Mouse (Mus musculus) embryonic facial prominence, embryonic 10.5 days (tissue): ENCODE data around the gene Lyrm7. TPM values are rescaled to one million over a fixed set of nuclear protein-coding genes. Genes with fewer than 3 reads are reported as not detected.

Experiments used
- DNase-seq: peaks from one replicate; pipeline ENCODE4 v3.0.0-alpha.2; 2017; ENCODE audit warnings: low spot score
- H3K27ac ChIP-seq: fragments of 300-500 bp; sonication (generic); replicated peaks from 2 replicates; pipeline ENCODE4 v1.5.1; 2016; ENCODE audit warnings: mild to moderate bottlenecking
- H3K27me3 ChIP-seq: fragments of 300-500 bp; sonication (generic); replicated peaks from 2 replicates; pipeline ENCODE4 v1.6.1; 2016; ENCODE audit warnings: low read depth, mild to moderate bottlenecking; ENCODE audit not compliant: poor library complexity, severe bottlenecking
- H3K36me3 ChIP-seq: fragments of 300-500 bp; sonication (generic); replicated peaks from 2 replicates; pipeline ENCODE4 v1.6.1; 2016; ENCODE audit warnings: mild to moderate bottlenecking, moderate library complexity
- H3K4me1 ChIP-seq: fragments of 300-500 bp; sonication (generic); 2 replicates; pipeline ENCODE4 v1.6.1; 2016
- H3K4me3 ChIP-seq: fragments of 300-500 bp; sonication (generic); 2 replicates; pipeline ENCODE4 v1.5.1; 2016; ENCODE audit warnings: mild to moderate bottlenecking, moderate library complexity
- H3K9me3 ChIP-seq: fragments of 300-500 bp; sonication (generic); 2 replicates; pipeline ENCODE4 v1.6.1; 2016; ENCODE audit warnings: mild to moderate bottlenecking
- WGBS: fragments of 180-500 bp; shearing (Covaris S2); methylation state at CpG from one replicate; pipeline ENCODE4 v1.1.7; 2016; 5-methylcytosine and 5-hydroxymethylcytosine counted together
- polyA plus RNA-seq: library from polyadenylated mRNA; unstranded; fragments of >200 nt; fragmentation: Nextera tagmentation; extraction: Ambion mirVana; gene quantifications from 2 replicates; pipeline ENCODE4 v1.2.1, GENCODE M21; 2016

The Lyrm7 gene
- polyA plus RNA-seq, 1 experiment from 2014 or later = 6.7 TPM

DNA sequence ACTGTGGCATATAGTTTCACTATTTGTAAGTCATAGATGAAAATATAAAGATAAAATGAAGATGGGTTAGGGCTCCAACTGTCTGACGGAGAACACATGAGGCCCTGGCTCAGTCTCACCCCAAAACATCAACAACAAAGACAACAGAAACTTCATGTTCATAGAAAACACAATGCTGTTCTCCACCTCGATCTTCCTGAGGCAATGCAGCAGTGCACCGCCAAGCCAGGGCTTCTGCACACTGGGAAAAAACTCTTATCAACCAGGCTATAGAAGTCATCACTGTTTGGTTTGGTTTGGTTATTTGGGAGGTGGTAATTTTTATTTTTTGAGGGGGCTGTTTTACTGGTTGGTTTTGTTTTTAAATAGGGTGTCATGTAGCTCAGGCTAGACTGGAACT lies 76.3 kb downstream of the Lyrm7 start:
- WGBS = 95% methylated on average over 3 of the region's 3 CpGs
- Histone ChIP-seq H3K9me3 (no peaks in the 10 kb centered on the region), H3K4me1 (peaks cover 24% of the 10 kb centered on the region), H3K27me3 (no peaks in the 10 kb centered on the region), H3K4me3 (no peak overlapping the region), H3K27ac (no peak overlapping the region), H3K36me3 (peaks cover 15% of the 10 kb centered on the region; the same call in 1 of the 2 replicates)
- DNase-seq = no peak

DNA sequence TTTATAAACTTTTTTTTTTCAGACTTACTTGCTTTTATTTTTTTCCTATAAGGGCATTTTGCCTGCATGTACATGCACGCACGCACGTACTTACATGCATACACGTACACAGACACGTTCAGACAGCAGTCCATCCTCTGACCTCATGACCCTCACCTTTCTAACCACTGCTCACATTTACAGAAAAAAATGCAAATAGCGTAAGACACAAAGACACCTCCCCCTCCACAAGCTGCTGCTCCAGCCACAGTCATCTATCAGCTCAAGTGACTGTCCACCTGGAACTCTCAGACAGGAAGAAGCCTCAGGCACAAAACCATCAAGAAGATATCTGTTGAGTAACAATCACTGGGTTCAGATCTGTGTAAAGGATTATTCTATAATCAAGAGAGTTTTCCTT lies 78.5 kb downstream of the Lyrm7 start:
- Histone ChIP-seq H3K9me3 (no peaks in the 10 kb centered on the region), H3K4me3 (no peak overlapping the region), H3K27me3 (no peaks in the 10 kb centered on the region), H3K4me1 (peaks cover 17% of the 10 kb centered on the region), H3K36me3 (peaks cover 26% of the 10 kb centered on the region; the same call in 1 of the 2 replicates), H3K27ac (no peak overlapping the region)
- 84% methylated on average over 6 of the region's 6 CpGs for WGBS
- DNase-seq = no peak

DNA sequence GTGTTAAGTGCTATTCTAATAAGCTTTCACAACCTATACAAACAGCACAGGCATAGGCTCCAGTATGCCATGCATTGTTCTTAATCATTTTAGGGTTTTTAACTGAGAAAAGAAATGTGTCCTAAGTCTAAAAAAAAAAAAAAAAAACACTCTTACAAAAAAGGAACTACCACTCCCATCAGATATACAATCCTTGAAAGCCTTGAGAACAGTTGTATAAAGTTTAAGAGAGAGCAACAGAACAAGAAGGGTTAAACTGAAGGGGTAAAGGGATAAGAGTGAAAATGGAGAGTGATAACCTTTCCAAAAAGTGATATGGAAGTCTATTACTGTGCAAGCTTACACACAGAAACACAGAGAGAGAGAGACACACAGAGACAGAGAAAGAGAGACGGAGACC lies 80.8 kb downstream of the Lyrm7 start:
- H3K36me3 ChIP-seq = peaks cover 33% of the 10 kb centered on the region
- peaks cover 9% of the 10 kb centered on the region; the same call in 1 of the 2 replicates for H3K4me1 ChIP-seq
- H3K27ac ChIP-seq = no peak overlapping the region
- no peaks in the 10 kb centered on the region for H3K9me3 ChIP-seq
- 91% methylated on average over 1 of the region's 1 CpGs for WGBS
- H3K27me3 ChIP-seq = no peaks in the 10 kb centered on the region
- DNase-seq = no peak
- H3K4me3 ChIP-seq = no peak overlapping the region

DNA sequence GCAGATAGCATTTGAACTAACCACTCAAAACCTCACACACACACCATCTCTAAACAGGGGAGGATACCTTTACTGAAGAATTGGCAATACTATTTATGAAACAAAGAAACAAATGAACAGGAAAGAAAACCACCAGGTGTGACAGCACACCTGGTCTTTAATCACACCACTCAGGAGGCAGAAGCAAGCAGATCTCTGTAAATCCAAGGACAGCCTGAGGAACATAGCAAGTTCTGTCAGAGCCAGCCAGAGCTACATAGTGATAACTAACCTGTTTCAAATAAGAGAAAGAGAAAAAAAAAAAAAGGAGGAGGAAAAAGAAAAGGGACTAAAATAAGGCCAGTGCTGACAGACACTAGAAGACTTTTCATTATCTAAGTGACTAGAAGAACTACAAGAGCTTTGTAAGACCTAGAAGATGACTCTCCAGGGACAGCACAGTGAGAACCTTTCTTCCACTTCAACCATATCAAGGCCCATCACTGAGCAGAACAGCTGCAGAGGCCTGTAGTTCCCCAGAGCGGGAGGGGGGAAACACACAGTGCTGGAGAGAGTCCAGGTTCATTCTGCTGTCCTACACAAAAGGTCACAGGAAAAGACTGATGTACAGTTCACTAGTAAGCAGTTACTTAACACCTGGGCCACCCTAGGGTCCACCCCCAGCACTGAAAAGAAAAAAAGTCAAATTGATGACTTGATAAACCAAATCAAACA lies 82.4 kb downstream of the Lyrm7 start:
- H3K4me3 ChIP-seq = no peak overlapping the region
- peaks cover 14% of the 10 kb centered on the region; the same call in 1 of the 2 replicates for H3K4me1 ChIP-seq
- peaks cover 27% of the 10 kb centered on the region for H3K36me3 ChIP-seq
- no peak for DNase-seq
- WGBS = 81% methylated on average over 1 of the region's 1 CpGs
- H3K9me3 ChIP-seq = no peaks in the 10 kb centered on the region
- H3K27me3 ChIP-seq = no peaks in the 10 kb centered on the region
- H3K27ac ChIP-seq = no peak overlapping the region

DNA sequence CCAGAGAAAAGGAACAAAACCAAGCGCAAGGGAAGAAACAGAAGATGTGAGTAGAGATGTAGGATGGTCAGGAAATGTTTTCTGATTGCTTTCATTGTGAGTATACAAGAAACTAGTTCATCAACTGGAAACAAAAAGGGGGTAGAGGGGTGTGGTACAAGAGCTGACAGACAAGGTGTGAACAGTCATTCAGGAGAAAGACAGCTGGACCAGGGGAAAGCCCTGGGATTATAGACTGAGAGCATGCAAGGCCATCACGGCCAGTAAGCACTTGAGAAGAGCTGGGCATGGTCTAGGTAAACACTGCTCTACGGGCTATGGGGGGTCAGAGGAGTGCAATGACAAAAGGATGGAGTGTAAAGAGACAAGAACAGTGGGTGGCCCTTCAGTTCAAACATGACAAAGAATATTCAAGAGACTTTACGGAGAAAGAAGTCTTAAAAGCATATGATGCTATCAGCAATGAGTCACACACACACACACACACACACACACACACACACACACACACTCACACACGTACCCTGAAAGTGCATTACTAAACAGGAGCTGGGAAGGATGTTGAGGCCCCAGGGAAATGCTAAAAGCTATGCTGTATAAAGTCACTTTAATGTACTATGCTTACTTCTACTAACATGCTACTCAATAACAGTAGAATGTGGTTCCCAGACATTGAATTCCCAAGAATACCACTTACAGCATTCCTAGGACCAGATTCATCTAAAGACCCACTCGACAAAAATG lies 83.2 kb downstream of the Lyrm7 start:
- peaks cover 27% of the 10 kb centered on the region for H3K36me3 ChIP-seq
- WGBS = 87% methylated on average over 6 of the region's 6 CpGs
- peaks cover 14% of the 10 kb centered on the region; the same call in 1 of the 2 replicates for H3K4me1 ChIP-seq
- no peaks in the 10 kb centered on the region for H3K9me3 ChIP-seq
- DNase-seq = no peak
- H3K4me3 ChIP-seq = no peak overlapping the region
- no peaks in the 10 kb centered on the region for H3K27me3 ChIP-seq
- H3K27ac ChIP-seq = no peak overlapping the region

Other genes starting within 250 kb of the Lyrm7 start
- gene Cdc42se2, start 73.2 kb downstream of the Lyrm7 start, polyA plus RNA-seq = 144 and 160 TPM in 2 replicates
- 643 and 644 TPM in 2 replicates for gene Hint1, start 5.5 kb upstream of the Lyrm7 start, polyA plus RNA-seq
- 72.8 and 90.1 TPM in 2 replicates for gene Gpx3, start 41.5 kb upstream of the Lyrm7 start, polyA plus RNA-seq
- 11.7 and 11.9 TPM in 2 replicates for gene Tnip1, start 102.0 kb upstream of the Lyrm7 start, polyA plus RNA-seq
- 56.5 and 66.7 TPM in 2 replicates for gene Anxa6, start 172.5 kb upstream of the Lyrm7 start, polyA plus RNA-seq
- 0.47 and 0.49 TPM in 2 replicates for gene Ccdc69, start 217.2 kb upstream of the Lyrm7 start, polyA plus RNA-seq
- gene Gm2a, start 237.2 kb upstream of the Lyrm7 start, polyA plus RNA-seq = 7.2 and 7.3 TPM in 2 replicates